Comparison of ENCODE assay signal across 16 mouse cellular contexts in genomic region chr10:96981516-96981869, GRCm38 (mm10).
DNase-seq lines count a peak whose midpoint lies in the region; ATAC-seq lines count a peak whose summit lies in the region.
"Had no signal": no experiment of that assay in that cellular context is flagged by ENCODE, and none has a peak within 500 bp of the region (broad histone marks: within the 10 kb centered on the region; RNA-seq: fewer than 3 reads in every experiment).

No protein-coding gene starts in this region.

- no peak overlapping the region for H3K9ac ChIP-seq in forebrain, embryonic 16.5 days (replicated peaks; ENCODE audit: low read depth, low read length)
- no peak overlapping the region for H3K9ac ChIP-seq in intestine, embryonic 14.5 days (ENCODE audit: low read length)
- H3K9ac ChIP-seq in midbrain, embryonic 15.5 days = no peak overlapping the region
- H3K9ac ChIP-seq: embryonic facial prominence, embryonic 12.5 days; heart, embryonic 15.5 days had no signal

- ATAC-seq in forebrain, embryonic 16.5 days = no peak; the same call in 1 of the 2 replicates
- ATAC-seq in intestine, embryonic 14.5 days (replicated peaks; ENCODE audit: low FRiP score, low TSS enrichment, low read depth) = peak; percentile 47; the same call in 1 of the 2 replicates
- ATAC-seq in midbrain, embryonic 15.5 days (replicated peaks) = no peak

- no peaks in the 10 kb centered on the region for H3K27me3 ChIP-seq in forebrain, embryonic 10.5 days (ENCODE audit: poor library complexity, severe bottlenecking)
- no peaks in the 10 kb centered on the region for H3K27me3 ChIP-seq in forebrain, embryonic 16.5 days (replicated peaks; ENCODE audit: control insufficient read depth, insufficient read depth, low read length)
- H3K27me3 ChIP-seq in intestine, embryonic 14.5 days (replicated peaks; ENCODE audit: control insufficient read depth, insufficient read depth, low read length) = no peaks in the 10 kb centered on the region
- no peaks in the 10 kb centered on the region for H3K27me3 ChIP-seq in midbrain, embryonic 15.5 days (replicated peaks)
- H3K27me3 ChIP-seq: embryonic facial prominence, embryonic 12.5 days; heart, embryonic 15.5 days had no signal

- H3K4me1 ChIP-seq in forebrain, embryonic 10.5 days = peaks cover 17% of the 10 kb centered on the region
- H3K4me1 ChIP-seq in forebrain, embryonic 16.5 days (replicated peaks; ENCODE audit: control insufficient read depth, insufficient read depth, low read length) = 0 out of 2 replicates have a peak, but pooled peaks cover 2% of the 10 kb centered on the region
- H3K4me1 ChIP-seq in intestine, embryonic 14.5 days (replicated peaks; ENCODE audit: control insufficient read depth, insufficient read depth, low read length) = no peaks in the 10 kb centered on the region
- H3K4me1 ChIP-seq in midbrain, embryonic 15.5 days = peaks cover 18% of the 10 kb centered on the region
- H3K4me1 ChIP-seq: heart, embryonic 15.5 days had no signal

- H3K4me2 ChIP-seq in forebrain, embryonic 16.5 days (ENCODE audit: low read length) = no peak overlapping the region
- no peak overlapping the region for H3K4me2 ChIP-seq in intestine, embryonic 14.5 days (ENCODE audit: low read length)
- H3K4me2 ChIP-seq in midbrain, embryonic 15.5 days = no peak overlapping the region
- H3K4me2 ChIP-seq: embryonic facial prominence, embryonic 12.5 days; heart, embryonic 15.5 days had no signal

- 72% methylated on average over 2 of the region's 2 CpGs for WGBS in forebrain, embryonic 10.5 days
- WGBS in forebrain, embryonic 16.5 days = 63% methylated on average over 2 of the region's 2 CpGs
- 60% methylated on average over 2 of the region's 2 CpGs for WGBS in intestine, embryonic 14.5 days
- WGBS in midbrain, embryonic 15.5 days = 58% methylated on average over 2 of the region's 2 CpGs

- H3K4me3 ChIP-seq in forebrain, embryonic 10.5 days = no peak overlapping the region
- H3K4me3 ChIP-seq in forebrain, embryonic 16.5 days (replicated peaks; ENCODE audit: low read length) = no peak overlapping the region
- no peak overlapping the region for H3K4me3 ChIP-seq in intestine, embryonic 14.5 days (ENCODE audit: low read depth, low read length)
- H3K4me3 ChIP-seq in midbrain, embryonic 15.5 days = no peak overlapping the region
- H3K4me3 ChIP-seq: embryonic facial prominence, embryonic 12.5 days; heart, embryonic 15.5 days; limb, embryonic 10.5 days; myocyte had no signal

- DNase-seq in forebrain, embryonic 10.5 days (ENCODE audit: extremely low spot score, low spot score) = no peak
- no peak for DNase-seq in intestine, embryonic 14.5 days (ENCODE audit: low spot score)
- no peak for DNase-seq in frontal cortex, postnatal 14 days (ENCODE audit: low spot score in 2 of 2)
- no peak for DNase-seq in thymus, adult 18-20 months
- no peak for DNase-seq in testis, postnatal 10 days (ENCODE audit: low spot score)
- no peak for DNase-seq in adrenal gland, adult 2 months
- DNase-seq: adrenal gland, postnatal 36 days; kidney, postnatal 14 days; lung, adult 18-20 months had no signal

- no peaks in the 10 kb centered on the region for H3K36me3 ChIP-seq in forebrain, embryonic 10.5 days (replicated peaks)
- no peaks in the 10 kb centered on the region for H3K36me3 ChIP-seq in forebrain, embryonic 16.5 days (ENCODE audit: control insufficient read depth, insufficient read depth)
- no peaks in the 10 kb centered on the region for H3K36me3 ChIP-seq in intestine, embryonic 14.5 days (ENCODE audit: control insufficient read depth, insufficient read depth, low read length)
- H3K36me3 ChIP-seq in midbrain, embryonic 15.5 days (replicated peaks) = no peaks in the 10 kb centered on the region
- H3K36me3 ChIP-seq: embryonic facial prominence, embryonic 12.5 days; heart, embryonic 15.5 days; limb, embryonic 10.5 days had no signal

- peak overlapping the region; percentile 79 for H3K27ac ChIP-seq in forebrain, embryonic 10.5 days
- H3K27ac ChIP-seq in forebrain, embryonic 16.5 days (ENCODE audit: low read length) = peak overlapping the region; percentile 64
- H3K27ac ChIP-seq in intestine, embryonic 14.5 days (ENCODE audit: low read depth) = 0 out of 2 replicates have a peak overlapping the region, but pooled peaks have one; percentile 16
- H3K27ac ChIP-seq in midbrain, embryonic 15.5 days = peak overlapping the region; percentile 77
- H3K27ac ChIP-seq: embryonic facial prominence, embryonic 12.5 days; heart, embryonic 15.5 days; limb, embryonic 10.5 days; macrophage had no signal

- no peaks in the 10 kb centered on the region for H3K9me3 ChIP-seq in forebrain, embryonic 10.5 days
- H3K9me3 ChIP-seq in forebrain, embryonic 16.5 days (ENCODE audit: control insufficient read depth, low read length) = no peaks in the 10 kb centered on the region
- no peaks in the 10 kb centered on the region for H3K9me3 ChIP-seq in intestine, embryonic 14.5 days (ENCODE audit: control insufficient read depth, low read length)
- H3K9me3 ChIP-seq in midbrain, embryonic 15.5 days = no peaks in the 10 kb centered on the region
- H3K9me3 ChIP-seq: embryonic facial prominence, embryonic 12.5 days; heart, embryonic 15.5 days; limb, embryonic 10.5 days had no signal

Comparison
In these comparisons a context has a peak if more than half of its experiments do, and no peak if none do; other contexts are left out.
1. H3K27ac ChIP-seq: peak in every context shown above with its lines; median percentile 79 in forebrain, embryonic 10.5 days; 77 in midbrain, embryonic 15.5 days; 64 in forebrain, embryonic 16.5 days; 16 in intestine, embryonic 14.5 days.